Mouse (Mus musculus) skeletal muscle tissue, adult 2 months (tissue): ENCODE data around the gene Gsc2.
A peak's percentile ranks its signal among the peaks of the same experiment; 100 is the strongest.
"Not testable (repeated sequence)": the region's sequence is repeated elsewhere in the genome, so short reads cannot be mapped to it uniquely, and the experiment has no call there.

Source experiments
- DNase-seq: peaks from one replicate; pipeline ENCODE4 v3.0.0-alpha.2; 2012; ENCODE audit warnings: low read depth, low spot score

The Gsc2 gene

GRCm38 (mm10) chr16:17914307-17915249 is at the start of gene Gsc2:
Gsc2 (minus strand) TSS chr16:17915059.
- DNase-seq = no peak

GRCm38 (mm10) chr16:17962091-17962490 is 47.2 kb upstream of the Gsc2 start:
- DNase-seq = no peak

GRCm38 (mm10) chr16:17956052-17956638 is 41.3 kb upstream of the Gsc2 start:
- DNase-seq = not testable (repeated sequence)

- no peak for DNase-seq
Observed at GRCm38 (mm10) chr16:17951618-17952017, 36.8 kb upstream of the Gsc2 start.

GRCm38 (mm10) chr16:17950068-17950467 is 35.2 kb upstream of the Gsc2 start:
- no peak for DNase-seq

GRCm38 (mm10) chr16:17949421-17949877 is 34.6 kb upstream of the Gsc2 start:
- DNase-seq = no peak

GRCm38 (mm10) chr16:17945081-17945831 is 30.4 kb upstream of the Gsc2 start:
- no peak for DNase-seq

- DNase-seq = no peak
Observed at GRCm38 (mm10) chr16:17943466-17943865, 28.6 kb upstream of the Gsc2 start.

GRCm38 (mm10) chr16:17939255-17939751 is 24.4 kb upstream of the Gsc2 start:
- no peak for DNase-seq

GRCm38 (mm10) chr16:17938821-17939220 is 24.0 kb upstream of the Gsc2 start:
- no peak for DNase-seq

- DNase-seq = no peak
Observed at GRCm38 (mm10) chr16:17938187-17938586, 23.3 kb upstream of the Gsc2 start.

GRCm38 (mm10) chr16:17936776-17937175 is 21.9 kb upstream of the Gsc2 start:
- no peak for DNase-seq

GRCm38 (mm10) chr16:17934445-17934910 is 19.6 kb upstream of the Gsc2 start:
- DNase-seq = no peak

GRCm38 (mm10) chr16:17933594-17934444 is 19.0 kb upstream of the Gsc2 start:
- DNase-seq = no peak

GRCm38 (mm10) chr16:17931906-17932460 is 17.1 kb upstream of the Gsc2 start:
- no peak for DNase-seq

GRCm38 (mm10) chr16:17929631-17930030 is 14.8 kb upstream of the Gsc2 start:
- DNase-seq = no peak

GRCm38 (mm10) chr16:17929211-17929610 is 14.4 kb upstream of the Gsc2 start:
- no peak for DNase-seq

- DNase-seq = peak; percentile 52
Observed at GRCm38 (mm10) chr16:17928627-17929104, 13.8 kb upstream of the Gsc2 start.

- DNase-seq = no peak
Observed at GRCm38 (mm10) chr16:17928087-17928580, 13.3 kb upstream of the Gsc2 start, which contains the start of gene Slc25a1. Slc25a1 (minus strand) TSS chr16:17928219.
